Mouse (Mus musculus): ENCODE data around the gene Depp1.

The Depp1 gene

DNA sequence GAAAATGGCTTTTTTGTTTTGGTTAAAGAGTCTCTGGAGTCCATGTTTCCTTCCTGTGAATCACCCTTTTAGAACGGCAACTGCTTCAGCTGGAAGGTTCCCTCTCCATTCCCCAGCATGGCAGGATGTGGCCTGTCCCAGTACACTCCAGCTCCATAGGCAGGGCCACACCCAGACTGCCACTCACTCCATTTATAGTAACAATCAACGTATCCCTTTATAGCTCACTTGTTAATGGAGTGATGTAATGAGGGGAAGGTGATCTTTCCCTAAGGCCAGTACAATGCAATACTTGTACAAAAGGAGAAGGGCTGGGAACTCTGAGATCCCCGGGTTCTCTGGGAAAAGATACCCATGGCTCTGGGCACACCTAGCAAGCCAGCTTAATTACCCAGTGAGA, 6.1 kb upstream of the Depp1 start:
- in situ Hi-C loops (cut with MboI, MseI): loop anchor here (10.0 to 25.0 kb wide), 2 partner anchors 1193 to 1780 kb away; partner anchors contain the start of gene Zfp637 (in 1 of the 2)

DNA sequence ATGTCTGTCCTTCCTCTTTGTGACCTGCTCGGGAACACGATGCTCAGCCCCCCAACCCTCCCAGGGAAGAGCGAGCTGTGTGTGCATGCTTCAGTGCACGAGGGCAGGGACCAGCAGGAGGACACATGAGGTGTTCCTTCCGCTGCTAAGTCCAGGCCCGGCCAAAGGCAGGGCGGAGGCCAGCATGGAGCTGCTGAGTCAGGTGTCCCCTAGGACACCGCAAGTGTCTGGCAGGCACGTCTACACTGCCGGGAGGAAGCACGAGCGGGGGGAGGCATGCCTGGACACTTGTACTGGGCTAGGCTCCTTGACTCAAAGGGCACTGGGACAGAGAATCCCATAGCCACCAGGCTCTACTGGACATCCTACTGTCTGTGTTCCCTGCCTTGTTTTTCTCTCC, 2.6 kb upstream of the Depp1 start:
- in situ Hi-C loops (cut with MboI, MseI): loop anchor here (10.0 to 25.0 kb wide), 2 partner anchors 1190 to 1777 kb away; partner anchors contain the start of gene Zfp637 (in 1 of the 2)

- in situ Hi-C loops (cut with MboI, MseI): loop anchor here (5.0 to 25.0 kb wide), 3 partner anchors 117 to 1775 kb away; partner anchors contain the start of gene Zfp637 (in 1 of the 2)
These were observed 598 bp upstream of the Depp1 start for GRCm38 (mm10) chr6:116649811-116650210.

- in situ Hi-C loops (cut with MboI, MseI): loop anchor here in 1 of 2 experiments (5.0 kb wide), 1 partner anchor 116 kb away; no protein-coding TSS in a partner anchor
These were observed 1.2 kb downstream of the Depp1 start for GRCm38 (mm10) chr6:116651437-116652118.

DNA sequence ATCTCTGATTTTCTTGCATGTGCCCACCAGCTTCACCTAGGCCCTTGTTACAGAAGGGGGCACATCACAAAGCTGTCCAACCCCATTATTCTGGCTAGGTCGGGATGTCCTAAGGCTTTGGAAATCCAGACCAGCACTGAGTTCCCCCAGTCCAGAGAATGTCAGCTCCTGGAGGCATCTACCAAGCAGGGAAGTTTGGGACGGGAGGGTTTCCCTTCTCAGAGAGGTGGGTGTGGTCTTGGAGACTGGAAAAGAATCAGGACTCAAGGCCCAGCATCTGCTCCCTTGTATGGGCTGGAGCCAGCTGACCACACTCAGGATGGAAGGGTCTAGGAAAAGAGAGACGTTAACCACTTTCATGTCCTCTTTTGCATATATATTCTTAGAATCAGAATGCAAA, 2.8 kb downstream of the Depp1 start:
- in situ Hi-C loops (cut with MboI, MseI): loop anchor here in 1 of 2 experiments (5.0 kb wide), 1 partner anchor 114 kb away; no protein-coding TSS in a partner anchor

DNA sequence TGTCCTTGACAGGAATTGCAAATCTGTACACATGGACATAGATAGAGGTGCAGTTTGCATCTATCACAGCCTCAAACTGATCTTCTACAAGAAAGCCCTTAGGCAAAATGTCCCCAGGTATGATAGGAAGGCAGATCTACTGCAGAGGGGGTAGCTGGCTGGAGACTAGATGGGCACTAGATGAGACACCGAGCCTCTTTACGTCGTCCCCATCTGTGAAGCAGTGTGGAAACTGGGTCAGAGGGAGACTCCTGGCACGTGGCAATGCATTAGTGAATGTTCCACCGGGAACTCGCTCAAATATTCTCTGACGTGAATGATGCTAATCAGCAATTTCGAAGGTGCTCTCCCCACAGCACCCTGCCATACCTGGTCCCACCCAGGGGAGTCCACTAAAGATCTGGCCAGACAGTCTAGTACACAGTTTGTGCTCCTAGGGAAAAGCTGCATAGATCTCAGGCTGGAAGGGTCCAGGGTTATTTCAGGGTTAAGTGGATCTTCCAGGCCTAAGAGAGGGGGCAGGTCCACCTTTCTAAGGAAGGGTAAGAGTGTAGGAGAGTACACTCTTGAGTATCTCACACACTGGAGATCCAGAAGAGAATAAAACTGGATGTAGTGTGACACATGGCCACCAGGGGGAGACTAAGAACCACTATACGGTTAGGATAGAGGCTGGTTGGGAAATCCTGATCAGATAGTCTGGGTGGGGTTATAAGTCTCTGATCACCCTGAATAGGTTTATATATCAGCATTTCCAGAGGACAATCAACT, 3.5 kb downstream of the Depp1 start:
- in situ Hi-C loops (cut with MboI, MseI): loop anchor here in 1 of 2 experiments (5.0 kb wide), 1 partner anchor 113 kb away; no protein-coding TSS in a partner anchor

DNA sequence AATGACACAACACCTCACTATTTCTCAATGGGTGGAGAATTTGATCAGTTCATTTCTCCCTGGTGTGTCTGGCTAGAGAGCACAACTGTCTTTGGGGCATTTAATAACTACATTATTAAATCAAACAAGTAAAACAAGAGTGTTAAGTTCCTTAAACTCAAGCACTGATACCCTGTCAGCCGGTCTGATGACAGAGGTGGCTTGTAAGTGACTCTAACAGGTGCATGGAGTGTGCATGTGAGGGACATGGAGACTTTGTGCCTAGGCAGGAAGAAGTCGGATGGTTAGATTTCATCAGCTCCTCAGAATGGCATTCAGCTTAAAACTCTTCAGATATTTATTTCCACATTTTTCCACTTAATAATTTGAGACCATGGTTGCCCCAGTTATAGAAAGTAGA, 13.0 kb downstream of the Depp1 start:
- in situ Hi-C loops (cut with MboI, MseI): no loop called here

DNA sequence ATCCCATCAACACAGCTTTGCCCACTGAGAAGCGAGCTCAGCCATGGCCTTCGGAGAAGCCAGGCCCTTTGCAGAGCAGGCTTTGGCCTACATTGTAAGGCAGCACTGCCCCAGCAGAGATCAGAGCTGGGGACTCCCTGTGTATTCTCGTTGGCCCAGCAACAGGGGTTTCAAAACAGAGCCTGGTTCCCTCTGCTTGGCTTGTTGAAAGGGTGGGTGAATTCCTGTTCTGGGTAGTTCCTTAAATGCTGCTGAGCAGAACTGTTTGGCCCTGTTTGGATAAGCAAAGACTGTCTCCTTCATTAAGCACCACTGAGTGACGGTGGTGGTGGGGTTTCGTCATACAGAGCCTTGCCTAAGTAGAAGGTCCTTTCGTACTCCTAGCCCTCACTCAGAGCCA, 13.6 kb downstream of the Depp1 start:
- in situ Hi-C loops (cut with MboI, MseI): no loop called here

DNA sequence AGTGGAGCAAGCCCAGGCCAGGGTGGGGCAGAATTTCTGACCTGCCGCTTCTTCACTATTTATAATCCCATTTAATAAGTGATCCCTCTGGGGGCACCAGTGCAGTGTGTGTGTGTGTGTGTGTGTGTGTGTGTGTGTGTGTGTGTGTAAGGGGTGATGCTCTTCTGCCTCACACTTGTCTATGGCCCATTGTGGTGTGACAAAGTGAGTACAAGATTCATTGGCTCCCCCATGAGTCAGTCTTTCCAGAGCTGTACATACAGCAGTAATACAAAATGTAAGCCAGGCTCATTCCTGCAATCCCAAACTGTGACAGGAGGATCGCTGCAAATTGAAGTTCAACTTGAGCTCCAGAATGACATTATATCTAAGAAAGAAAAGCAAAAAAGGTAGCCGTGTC, 14.4 kb downstream of the Depp1 start:
- in situ Hi-C loops (cut with MboI, MseI): no loop called here

DNA sequence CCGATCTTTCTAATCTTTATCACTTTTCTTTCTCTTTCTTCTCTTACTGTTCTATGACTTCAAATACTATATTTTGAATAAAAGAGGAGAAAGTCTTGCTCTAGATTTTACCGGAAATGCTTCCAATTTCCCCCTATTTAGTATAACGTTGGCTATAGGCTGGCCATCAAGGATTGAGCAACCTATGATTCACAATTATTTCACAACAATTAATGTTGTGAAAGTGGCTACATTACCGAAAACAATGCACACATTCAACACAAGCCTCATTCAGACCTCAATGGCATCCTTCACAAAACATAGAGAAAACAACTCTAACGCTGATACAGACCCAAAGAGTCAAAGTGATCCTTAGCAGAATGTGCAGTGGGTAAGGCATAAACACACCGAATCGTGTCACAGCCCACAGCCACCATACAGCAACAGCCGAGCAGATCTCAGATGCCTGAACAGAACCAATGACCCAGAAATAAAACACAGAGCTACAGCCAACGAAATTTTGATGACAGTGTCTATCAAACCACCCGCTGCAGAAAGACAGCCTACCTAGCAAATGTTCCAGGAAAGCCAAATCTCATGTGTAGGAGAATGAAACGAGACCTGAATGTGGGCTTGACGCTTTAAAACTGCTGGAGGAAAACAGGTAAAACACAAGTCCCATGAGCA, 15.8 kb downstream of the Depp1 start:
- in situ Hi-C loops (cut with MboI, MseI): no loop called here

DNA sequence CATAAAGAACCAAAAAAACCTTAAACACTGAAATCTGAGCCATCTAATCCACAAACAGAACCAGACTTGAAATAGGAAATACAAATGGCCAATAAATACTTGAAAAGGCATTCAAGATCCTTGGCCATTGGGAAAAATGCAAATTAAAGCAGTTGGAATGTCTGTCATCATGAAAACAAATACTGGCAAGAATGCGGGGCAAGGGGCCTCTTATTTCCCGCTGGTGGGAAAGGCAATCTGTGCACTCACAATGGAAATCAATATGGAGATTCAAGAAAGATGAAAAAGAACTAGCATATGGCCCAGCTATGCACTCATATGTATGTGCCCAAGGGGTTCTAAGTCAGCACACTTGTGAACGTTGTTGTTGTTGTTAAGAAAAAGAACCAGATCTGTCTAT, 16.5 kb downstream of the Depp1 start:
- in situ Hi-C loops (cut with MboI, MseI): no loop called here

GRCm38 (mm10) chr6:116667382-116667781, 17.0 kb downstream of the Depp1 start:
- in situ Hi-C loops (cut with MboI, MseI): no loop called here

- in situ Hi-C loops (cut with MboI, MseI): no loop called here
These were observed 18.5 kb downstream of the Depp1 start for GRCm38 (mm10) chr6:116668682-116669470.

GRCm38 (mm10) chr6:116670144-116670543, 19.7 kb downstream of the Depp1 start:
- in situ Hi-C loops (cut with MboI, MseI): no loop called here

GRCm38 (mm10) chr6:116671031-116671430, 20.6 kb downstream of the Depp1 start:
- in situ Hi-C loops (cut with MboI, MseI): no loop called here

DNA sequence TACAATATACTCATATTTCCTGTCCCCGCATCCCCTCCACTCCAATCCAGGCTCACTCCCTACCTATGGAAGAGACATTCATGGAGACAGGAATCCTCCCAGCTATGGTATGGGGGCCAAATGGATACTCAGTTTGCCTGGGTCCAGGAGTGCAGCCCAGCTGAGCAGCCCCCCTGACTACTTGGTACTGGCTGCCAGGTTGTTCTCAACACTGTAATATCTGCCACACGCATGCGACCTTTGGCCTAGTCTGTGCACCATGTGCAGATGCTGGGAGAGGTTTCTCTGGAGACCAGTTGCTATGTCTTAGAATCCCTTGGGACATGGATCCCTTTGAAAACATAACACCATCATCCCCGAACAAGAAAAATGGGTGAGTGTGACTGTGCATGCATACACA, 21.4 kb downstream of the Depp1 start:
- in situ Hi-C loops (cut with MboI, MseI): no loop called here

GRCm38 (mm10) chr6:116672349-116672748, 21.9 kb downstream of the Depp1 start:
- in situ Hi-C loops (cut with MboI, MseI): no loop called here

GRCm38 (mm10) chr6:116673471-116674282, 23.3 kb downstream of the Depp1 start, which contains the start of gene Rassf4:
Gene Rassf4, minus strand, starts transcription at chr6:116673952.
- in situ Hi-C loops (cut with MboI, MseI): no loop called here

- in situ Hi-C loops (cut with MboI, MseI): no loop called here
These were observed 24.0 kb downstream of the Depp1 start for GRCm38 (mm10) chr6:116674283-116674886.
